Mouse (Mus musculus) testis, adult 2 months (tissue): ENCODE measurements around the gene Cep55. TPM values are rescaled to one million over a fixed set of nuclear protein-coding genes. Genes with fewer than 3 reads are reported as not detected.

Experiments used
- H3K27ac ChIP-seq: fragments of 200-500 bp; 2 replicates; pipeline ENCODE4 v1.5.1; 2012; ENCODE audit warnings: low read depth, low read length; ENCODE audit not compliant: control insufficient read depth, insufficient read depth
- H3K27me3 ChIP-seq: fragments of 200-500 bp; 2 replicates; pipeline ENCODE4 v1.6.1; 2012; ENCODE audit warnings: mild to moderate bottlenecking, low read length, moderate library complexity; ENCODE audit not compliant: control insufficient read depth, insufficient read depth
- H3K36me3 ChIP-seq: fragments of 200-500 bp; 2 replicates; pipeline ENCODE4 v1.6.1; 2012; ENCODE audit warnings: mild to moderate bottlenecking, low read length; ENCODE audit not compliant: control insufficient read depth, insufficient read depth
- H3K4me1 ChIP-seq: fragments of 200-500 bp; 2 replicates; pipeline ENCODE4 v1.6.1; 2012; ENCODE audit warnings: low read length; ENCODE audit not compliant: control insufficient read depth, insufficient read depth
- H3K4me3 ChIP-seq: fragments of 200-500 bp; 2 replicates; pipeline ENCODE4 v1.5.1; 2012; ENCODE audit warnings: low read depth, mild to moderate bottlenecking, low read length, moderate library complexity, mixed read lengths; ENCODE audit not compliant: control insufficient read depth
- CTCF ChIP-seq: fragments of 200-500 bp; IDR thresholded peaks from 2 replicates; pipeline ENCODE4 v1.5.1; 2012; ENCODE audit warnings: low read depth, mild to moderate bottlenecking, inconsistent platforms, low read length, moderate library complexity; ENCODE audit not compliant: control insufficient read depth, insufficient read depth, insufficient replicate concordance
- POLR2A ChIP-seq: fragments of 200-500 bp; IDR thresholded peaks from 2 replicates; pipeline ENCODE4 v1.6.1; 2012; ENCODE audit warnings: low read depth, mild to moderate bottlenecking, inconsistent platforms, low read length, moderate library complexity; ENCODE audit not compliant: control insufficient read depth
- polyA plus RNA-seq: library from polyadenylated mRNA; depleted of rRNA; stranded (reverse); fragments of >200 nt; gene quantifications from 2 replicates; pipeline ENCODE4 v1.2.3, GENCODE M21; 2012

The Cep55 gene
- polyA plus RNA-seq, 1 experiment, result 11.6 TPM

DNA sequence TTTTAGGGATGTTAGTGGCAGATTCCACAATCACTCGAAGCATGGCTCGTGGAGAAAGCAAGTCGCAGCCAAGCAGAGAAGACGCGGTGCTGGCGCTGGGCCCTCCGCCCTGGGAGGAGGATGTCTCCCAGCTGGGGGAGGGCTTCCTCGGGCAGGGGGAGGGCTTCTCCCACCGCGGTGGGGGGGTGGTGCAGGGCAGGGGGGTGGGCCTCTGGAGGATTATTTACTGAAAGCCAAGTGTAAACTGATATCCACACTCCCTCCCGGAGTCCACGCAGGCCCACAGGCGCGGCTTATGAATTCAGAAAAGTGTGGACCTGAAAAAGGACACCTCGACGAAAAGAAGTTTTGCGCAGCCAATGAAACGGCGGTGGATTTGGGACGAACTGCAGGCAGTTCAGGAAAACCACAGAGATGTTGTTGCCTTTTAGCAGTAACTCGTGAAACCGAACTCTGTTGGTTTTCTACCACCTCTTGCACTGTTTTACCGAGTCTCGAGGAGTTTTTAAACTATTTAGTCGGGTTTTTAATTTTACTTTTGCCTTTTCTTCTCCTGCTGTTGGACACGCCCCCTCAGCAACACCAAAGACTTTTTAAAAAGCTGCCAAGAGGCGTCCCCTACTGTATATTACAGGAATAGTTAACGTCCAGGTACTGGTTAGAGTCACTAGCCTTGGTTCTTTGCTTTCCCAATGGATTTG, 11.4 kb upstream of the Cep55 start, which contains the start of gene Myof:
Gene Myof (minus strand): TSS at position 297 of the 701 bp plus-strand sequence.
- Histone ChIP-seq H3K4me1 (peaks cover 3% of the 10 kb centered on the region), H3K4me3 (peak within 1 kb of the TSS; percentile 39), H3K27me3 (no peaks in the 10 kb centered on the region), H3K36me3 (no peaks in the 10 kb centered on the region), H3K27ac (peak within 1 kb of the TSS; percentile 68)
- no peak for TF ChIP-seq CTCF

DNA sequence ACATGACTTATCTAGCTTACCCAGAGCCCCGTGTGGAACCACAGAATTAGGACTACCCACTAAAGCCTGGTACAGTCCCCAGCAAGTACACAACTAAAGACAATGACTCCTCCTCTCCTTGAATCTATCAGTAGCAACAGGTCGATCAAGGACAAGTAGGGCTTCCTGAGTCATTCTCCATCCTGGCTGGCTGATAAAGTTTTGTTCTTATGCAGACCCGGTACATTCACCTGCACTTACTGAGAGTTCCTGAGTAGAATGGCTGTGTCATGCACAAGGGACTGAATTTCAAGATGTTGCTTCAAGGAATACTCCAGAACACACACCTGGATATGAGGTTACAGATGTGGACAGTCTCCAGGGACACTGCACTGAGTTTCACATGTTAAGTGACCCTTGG, 9.6 kb upstream of the Cep55 start:
- Histone ChIP-seq H3K27ac (no peak overlapping the region), H3K36me3 (no peaks in the 10 kb centered on the region), H3K27me3 (no peaks in the 10 kb centered on the region), H3K4me3 (no peak overlapping the region), H3K4me1 (peaks cover 3% of the 10 kb centered on the region)
- TF ChIP-seq CTCF, result no peak
- no peak for TF ChIP-seq POLR2A

DNA sequence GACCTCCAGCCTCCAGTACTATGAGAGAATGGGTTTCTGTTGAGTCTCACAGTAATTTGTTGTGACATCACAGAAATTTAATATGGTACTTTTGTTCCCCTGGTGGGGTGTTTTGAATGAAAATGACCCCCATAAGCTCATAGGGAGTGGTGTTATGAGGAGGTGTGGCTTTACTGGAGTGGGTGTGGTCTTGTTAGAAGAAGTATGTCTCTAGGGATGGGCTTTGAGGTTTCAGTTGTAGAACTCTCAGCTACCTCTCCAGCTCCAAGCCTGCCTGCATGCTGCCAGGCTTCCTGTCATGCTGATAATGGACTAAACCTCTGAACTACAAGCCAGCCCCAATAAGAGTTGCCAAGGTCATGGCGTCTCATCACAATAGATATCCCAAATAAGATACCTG, 5.1 kb upstream of the Cep55 start:
- Histone ChIP-seq H3K27me3 (no peaks in the 10 kb centered on the region), H3K27ac (no peak overlapping the region), H3K4me3 (no peak overlapping the region), H3K4me1 (peaks cover 7% of the 10 kb centered on the region), H3K36me3 (no peaks in the 10 kb centered on the region)
- TF ChIP-seq CTCF, result no peak
- TF ChIP-seq POLR2A, result no peak

DNA sequence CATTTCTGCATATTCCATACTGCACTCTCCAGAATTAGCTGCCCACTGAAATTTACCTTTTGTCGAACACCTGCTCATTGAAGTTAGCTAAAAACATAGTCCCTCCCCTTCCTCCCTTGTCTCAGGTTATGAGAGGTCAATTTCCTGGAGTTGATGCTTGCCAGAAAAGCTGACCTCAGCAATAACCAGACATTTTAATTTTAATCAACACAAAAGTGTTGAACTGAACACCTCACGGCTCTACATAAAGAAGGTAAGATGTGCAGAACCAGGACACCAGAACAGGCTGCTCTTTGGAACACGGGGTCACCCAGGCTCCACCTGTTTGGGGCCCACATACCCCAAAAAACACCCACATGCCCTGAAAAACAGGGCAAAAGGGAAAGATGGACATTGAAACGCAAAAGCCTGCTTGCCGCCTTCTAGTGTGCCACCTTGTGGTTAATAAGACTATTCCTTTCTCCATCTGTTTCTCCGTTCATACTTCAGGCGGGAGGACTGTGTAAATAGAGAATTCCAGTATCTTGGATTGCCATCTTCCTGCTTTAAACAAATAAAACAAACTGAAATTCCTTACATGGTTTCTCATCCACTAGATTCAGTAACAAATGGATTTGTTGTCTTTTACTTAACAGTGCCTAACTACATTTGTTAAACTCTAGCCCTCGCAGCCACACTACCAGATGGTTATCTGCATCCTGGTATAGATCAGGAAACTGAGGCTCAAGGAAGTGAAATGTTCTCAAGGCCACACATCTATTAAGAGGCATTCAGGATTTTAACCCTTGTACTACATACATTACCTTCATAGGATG, 1.4 kb upstream of the Cep55 start:
- no peak overlapping the region for H3K27ac ChIP-seq

DNA sequence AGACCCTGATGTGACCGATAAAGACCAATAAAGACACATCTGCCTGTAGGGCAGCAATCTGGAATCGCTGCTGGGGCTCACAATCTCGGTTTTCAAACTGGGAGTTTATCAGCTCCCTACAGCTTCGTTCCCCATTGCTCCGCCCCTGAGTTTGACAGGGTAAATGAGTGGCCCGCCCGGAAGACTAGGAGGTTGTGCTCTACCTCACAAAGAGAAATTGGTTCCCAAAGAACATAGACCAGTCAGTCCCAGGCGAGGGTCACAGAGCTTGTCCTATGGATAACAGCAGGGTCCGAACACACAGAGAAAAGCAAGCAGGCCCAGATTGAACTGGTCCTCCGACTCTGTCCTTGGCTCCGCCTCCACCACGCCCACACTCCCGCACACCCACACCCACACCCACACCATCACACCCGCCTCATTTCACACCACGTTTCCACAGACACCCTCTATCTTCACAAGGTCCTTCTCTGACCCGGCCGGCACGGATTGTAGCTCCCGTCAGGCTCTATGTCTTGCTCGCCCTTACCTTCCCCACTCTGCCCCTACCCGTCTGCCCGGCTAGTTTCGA, 577 bp upstream of the Cep55 start:
- peak overlapping the region; percentile 48 for H3K27ac ChIP-seq
- peak overlapping the region; percentile 97 for H3K4me3 ChIP-seq
- H3K27me3 ChIP-seq, result no peaks in the 10 kb centered on the region
- no peak for TF ChIP-seq CTCF
- peak; percentile 27; the same call in 1 of the 2 replicates for TF ChIP-seq POLR2A
- no peaks in the 10 kb centered on the region for H3K36me3 ChIP-seq
- peaks cover 7% of the 10 kb centered on the region for H3K4me1 ChIP-seq

More for the DNA sequence above, 1.4 kb upstream of the Cep55 start:
- Histone ChIP-seq H3K36me3 (no peaks in the 10 kb centered on the region), H3K4me3 (peak overlapping the region; percentile 97; the same call in 1 of the 2 replicates), H3K27me3 (no peaks in the 10 kb centered on the region), H3K4me1 (peaks cover 7% of the 10 kb centered on the region)
- TF ChIP-seq CTCF (no peak), POLR2A (no peak)

DNA sequence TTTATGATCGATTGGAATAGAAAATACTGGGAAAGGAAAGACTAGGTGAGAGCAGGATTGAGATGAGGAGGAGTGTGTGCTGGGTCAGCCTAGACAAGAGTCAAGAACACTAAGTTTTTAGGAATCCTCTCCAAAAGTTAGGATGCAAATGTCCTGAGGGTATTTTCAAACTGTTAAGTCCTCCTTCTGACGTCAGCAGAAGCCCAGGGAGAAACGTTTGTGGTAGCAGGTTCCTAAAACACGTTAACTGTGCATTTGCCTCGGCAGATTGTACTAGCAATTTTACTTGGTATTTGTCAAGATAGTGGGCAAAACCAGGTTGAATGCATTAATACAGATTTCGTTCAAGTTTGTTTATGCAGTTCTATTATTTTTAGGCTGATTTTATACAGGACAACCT, 987 bp downstream of the Cep55 start:
- no peak overlapping the region for H3K27ac ChIP-seq
- H3K27me3 ChIP-seq, result no peaks in the 10 kb centered on the region
- no peaks in the 10 kb centered on the region for H3K36me3 ChIP-seq
- H3K4me3 ChIP-seq, result peak overlapping the region; percentile 27; the same call in 1 of the 2 replicates
- H3K4me1 ChIP-seq, result peaks cover 7% of the 10 kb centered on the region
- TF ChIP-seq POLR2A (no peak), CTCF (no peak)

DNA sequence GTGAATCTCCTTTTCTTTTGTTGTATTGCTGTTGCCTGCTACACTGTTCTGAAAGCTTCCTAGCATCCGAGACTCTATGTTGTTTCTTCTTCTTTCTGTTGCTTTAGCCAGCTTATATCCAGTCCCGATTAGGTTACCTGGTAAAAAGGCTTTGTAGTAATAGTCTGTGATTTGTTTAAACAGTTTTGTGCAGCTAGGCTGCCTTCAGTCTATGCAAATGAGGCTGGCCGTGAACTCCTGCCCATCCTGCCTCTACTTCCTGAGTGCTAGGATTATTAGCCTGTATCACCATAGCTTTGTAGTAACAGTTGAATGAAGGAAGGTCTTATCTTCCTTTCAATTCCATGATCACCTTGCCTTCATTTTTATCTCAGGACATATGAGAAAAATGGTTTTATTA, 1.5 kb downstream of the Cep55 start:
- Histone ChIP-seq H3K27me3 (no peaks in the 10 kb centered on the region), H3K27ac (no peak overlapping the region), H3K4me3 (no peak overlapping the region), H3K36me3 (peaks cover 2% of the 10 kb centered on the region; the same call in 1 of the 2 replicates), H3K4me1 (peaks cover 7% of the 10 kb centered on the region)
- no peak for TF ChIP-seq POLR2A
- no peak for TF ChIP-seq CTCF

DNA sequence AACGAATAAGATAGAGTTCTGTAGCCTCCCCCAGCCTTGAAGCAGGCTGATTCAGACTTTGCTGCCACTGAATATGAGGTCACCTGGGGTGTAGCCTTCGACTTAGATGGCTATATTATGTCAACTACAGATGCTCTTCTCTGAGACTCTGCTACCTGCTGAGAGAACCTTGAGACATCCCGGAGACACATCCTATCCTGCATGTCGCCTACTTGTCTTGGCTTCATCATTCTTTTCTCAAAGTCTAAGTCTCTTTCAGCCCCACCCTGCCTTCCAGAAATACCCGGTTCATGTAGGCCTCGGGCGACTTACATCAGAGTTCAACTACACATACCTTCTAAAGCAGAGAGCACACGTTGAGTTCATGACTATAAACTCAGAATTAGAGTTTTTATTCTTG, 2.1 kb downstream of the Cep55 start:
- Histone ChIP-seq H3K27me3 (no peaks in the 10 kb centered on the region), H3K4me1 (peaks cover 7% of the 10 kb centered on the region), H3K4me3 (no peak overlapping the region), H3K36me3 (peaks cover 2% of the 10 kb centered on the region; the same call in 1 of the 2 replicates), H3K27ac (no peak overlapping the region)
- TF ChIP-seq POLR2A, result no peak
- TF ChIP-seq CTCF, result no peak
